Comparison of ENCODE assay signal across 8 mouse cellular contexts in the genomic region with DNA sequence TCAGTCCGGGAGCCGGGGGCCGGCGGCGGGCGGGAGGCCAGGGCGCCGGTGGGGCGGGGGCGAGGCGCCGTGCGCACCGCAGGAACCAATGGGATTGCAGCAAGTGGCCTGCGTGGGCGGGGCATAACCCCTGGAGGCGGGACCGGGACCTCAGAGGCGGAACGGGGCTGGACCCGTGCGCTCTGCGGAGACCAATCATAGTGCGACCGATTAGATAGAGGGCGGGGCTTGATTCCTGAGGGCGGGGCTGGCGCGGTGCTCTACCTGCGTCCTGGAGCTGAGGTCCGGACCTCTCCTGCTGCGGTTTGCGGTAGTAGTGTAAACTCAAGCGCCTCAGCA. TPM values are rescaled to one million over a fixed set of nuclear protein-coding genes. Genes with fewer than 3 reads are reported as not detected.
DNase-seq lines count a peak whose midpoint lies in the region; ATAC-seq lines count a peak whose summit lies in the region.

Tmem50b (minus strand) TSS at position 129 of the 339 bp plus-strand sequence.

- peaks cover 10% of the 10 kb centered on the region for H3K4me1 ChIP-seq in hindbrain, embryonic 12.5 days

- peak within 1 kb of the TSS; percentile 87 for H3K9ac ChIP-seq in hindbrain, embryonic 12.5 days

- peak; percentile 100 for ATAC-seq in hindbrain, embryonic 12.5 days (ENCODE audit: low FRiP score)

- peak within 1 kb of the TSS; percentile 91 for H3K4me2 ChIP-seq in hindbrain, embryonic 12.5 days (replicated peaks)

- DNase-seq in NIH3T3 (ENCODE audit: low read depth) = peak; percentile 97
- peak; percentile 100 for DNase-seq in cerebellum, postnatal 10 days
- peak; percentile 97 to 99 for DNase-seq in frontal cortex, postnatal 10 days (ENCODE audit: low spot score in 2 of 2)
- DNase-seq in layer of hippocampus, postnatal 14 days (ENCODE audit: low spot score in 2 of 2) = peak; percentile 98
- peak; percentile 99 for DNase-seq in lung, postnatal 14 days
- DNase-seq in retina, adult 2 months (ENCODE audit: low read depth, low spot score) = peak; percentile 94
- peak; percentile 99 to 100 for DNase-seq in thymus, postnatal 36 days

- peaks cover 7% of the 10 kb centered on the region for H3K27me3 ChIP-seq in hindbrain, embryonic 12.5 days

- WGBS in hindbrain, embryonic 12.5 days = under 1% methylated on average over 34 of the region's 34 CpGs

- H3K9me3 ChIP-seq in hindbrain, embryonic 12.5 days (replicated peaks) = no peaks in the 10 kb centered on the region

- no peaks in the 10 kb centered on the region for H3K36me3 ChIP-seq in hindbrain, embryonic 12.5 days

- H3K27ac ChIP-seq in hindbrain, embryonic 12.5 days = peak within 1 kb of the TSS; percentile 64

- peak within 1 kb of the TSS; percentile 89 for H3K4me3 ChIP-seq in hindbrain, embryonic 12.5 days

RNA-seq across cellular contexts. Expression of gene Tmem50b, which starts in this region (rescaled TPM):
- 46.6 and 48.7 TPM in 2 replicates for polyA plus RNA-seq in hindbrain, embryonic 12.5 days (2016; fragmentation: Nextera tagmentation; extraction: Ambion mirVana)
- total RNA-seq in layer of hippocampus, postnatal 14 days (2021) = 100 to 1,000 TPM; 126 to 142 TPM

Comparison
In these comparisons a context has a peak if more than half of its experiments do, and no peak if none do; other contexts are left out.
1. Peak in every context shown above with its lines: DNase-seq, ATAC-seq, H3K4me3 ChIP-seq and H3K27ac ChIP-seq.